Mouse (Mus musculus): ENCODE data around the gene Immp2l. TPM values are rescaled to one million over a fixed set of nuclear protein-coding genes. Genes with fewer than 3 reads are reported as not detected.
"Not testable (repeated sequence)": the region's sequence is repeated elsewhere in the genome, so short reads cannot be mapped to it uniquely, and the experiment has no call there.

Gene Immp2l
- polyA plus RNA-seq, 1 experiment from 2014 or later: 8.1 TPM

GRCm38 (mm10) chr12:41763396-41763795, 739.5 kb downstream of the Immp2l start:
- Histone ChIP-seq H3K9ac (ENCODE audit: low read length) (no peak overlapping the region), H3K27me3 (ENCODE audit: control insufficient read depth, insufficient read depth, low read length) (no peaks in the 10 kb centered on the region), H3K4me2 (ENCODE audit: low read depth, severe bottlenecking) (no peak overlapping the region), H3K36me3 (ENCODE audit: control insufficient read depth, insufficient read depth, low read length) (no peaks in the 10 kb centered on the region), H3K27ac (replicated peaks; ENCODE audit: low read depth, low read length) (no peak overlapping the region), H3K4me1 (ENCODE audit: control insufficient read depth, insufficient read depth, low read length) (no peaks in the 10 kb centered on the region), H3K4me3 (ENCODE audit: low read depth, low read length) (no peak overlapping the region), H3K9me3 (ENCODE audit: control insufficient read depth, low read length) (no peaks in the 10 kb centered on the region)
- DNase-seq (ENCODE audit: low spot score) (no peak), ATAC-seq (ENCODE audit: insufficient number of reproducible peaks, low FRiP score, low TSS enrichment, low read depth) (no peak)
- WGBS: 68% methylated on average over 3 of the region's 3 CpGs

- H3K27ac ChIP-seq (replicated peaks; ENCODE audit: low read depth, low read length): no peak overlapping the region
- H3K4me2 ChIP-seq (ENCODE audit: low read depth, severe bottlenecking): no peak overlapping the region
- no peaks in the 10 kb centered on the region for H3K9me3 ChIP-seq (ENCODE audit: control insufficient read depth, low read length)
- ATAC-seq (ENCODE audit: insufficient number of reproducible peaks, low FRiP score, low TSS enrichment, low read depth) (no peak), DNase-seq (ENCODE audit: low spot score) (no peak)
- H3K4me1 ChIP-seq (ENCODE audit: control insufficient read depth, insufficient read depth, low read length): no peaks in the 10 kb centered on the region
- WGBS: 82% methylated on average over 3 of the region's 3 CpGs
- no peak overlapping the region for H3K4me3 ChIP-seq (ENCODE audit: low read depth, low read length)
- no peak overlapping the region for H3K9ac ChIP-seq (ENCODE audit: low read length)
- no peaks in the 10 kb centered on the region for H3K27me3 ChIP-seq (ENCODE audit: control insufficient read depth, insufficient read depth, low read length)
- no peaks in the 10 kb centered on the region for H3K36me3 ChIP-seq (ENCODE audit: control insufficient read depth, insufficient read depth, low read length)
Measured at GRCm38 (mm10) chr12:41773961-41774360, 750.1 kb downstream of the Immp2l start.

GRCm38 (mm10) chr12:41774623-41775323, 750.9 kb downstream of the Immp2l start:
- H3K9ac ChIP-seq (ENCODE audit: low read length): no peak overlapping the region
- H3K9me3 ChIP-seq (ENCODE audit: control insufficient read depth, low read length): no peaks in the 10 kb centered on the region
- H3K4me3 ChIP-seq (ENCODE audit: low read depth, low read length): no peak overlapping the region
- H3K4me1 ChIP-seq (ENCODE audit: control insufficient read depth, insufficient read depth, low read length): no peaks in the 10 kb centered on the region
- no peaks in the 10 kb centered on the region for H3K36me3 ChIP-seq (ENCODE audit: control insufficient read depth, insufficient read depth, low read length)
- H3K27ac ChIP-seq (replicated peaks; ENCODE audit: low read depth, low read length): no peak overlapping the region
- no peak overlapping the region for H3K4me2 ChIP-seq (ENCODE audit: low read depth, severe bottlenecking)
- no peak for DNase-seq (ENCODE audit: low spot score)
- ATAC-seq (ENCODE audit: insufficient number of reproducible peaks, low FRiP score, low TSS enrichment, low read depth): no peak
- 93% methylated on average over 5 of the region's 5 CpGs for WGBS
- no peaks in the 10 kb centered on the region for H3K27me3 ChIP-seq (ENCODE audit: control insufficient read depth, insufficient read depth, low read length)

GRCm38 (mm10) chr12:41777762-41778161, 753.9 kb downstream of the Immp2l start:
- not testable (repeated sequence) for DNase-seq (ENCODE audit: low spot score); H3K4me1 ChIP-seq (ENCODE audit: control insufficient read depth, insufficient read depth, low read length); H3K27me3 ChIP-seq (ENCODE audit: control insufficient read depth, insufficient read depth, low read length); H3K27ac ChIP-seq (replicated peaks; ENCODE audit: low read depth, low read length); H3K9ac ChIP-seq (ENCODE audit: low read length); H3K9me3 ChIP-seq (ENCODE audit: control insufficient read depth, low read length); H3K36me3 ChIP-seq (ENCODE audit: control insufficient read depth, insufficient read depth, low read length); H3K4me3 ChIP-seq (ENCODE audit: low read depth, low read length); H3K4me2 ChIP-seq (ENCODE audit: low read depth, severe bottlenecking)
- no CpG with 5 or more reads among the region's 4 CpGs for WGBS
- ATAC-seq (ENCODE audit: insufficient number of reproducible peaks, low FRiP score, low TSS enrichment, low read depth): peak; percentile 87; the same call in 1 of the 2 replicates

- H3K27me3 ChIP-seq (ENCODE audit: control insufficient read depth, insufficient read depth, low read length); H3K4me2 ChIP-seq (ENCODE audit: low read depth, severe bottlenecking); ATAC-seq (ENCODE audit: insufficient number of reproducible peaks, low FRiP score, low TSS enrichment, low read depth); H3K9ac ChIP-seq (ENCODE audit: low read length); H3K4me3 ChIP-seq (ENCODE audit: low read depth, low read length); H3K9me3 ChIP-seq (ENCODE audit: control insufficient read depth, low read length); DNase-seq (ENCODE audit: low spot score); H3K36me3 ChIP-seq (ENCODE audit: control insufficient read depth, insufficient read depth, low read length); H3K27ac ChIP-seq (replicated peaks; ENCODE audit: low read depth, low read length); H3K4me1 ChIP-seq (ENCODE audit: control insufficient read depth, insufficient read depth, low read length): not testable (repeated sequence)
- WGBS: 88% methylated on average over 1 of the region's 1 CpGs
Measured at GRCm38 (mm10) chr12:41793681-41794080, 769.8 kb downstream of the Immp2l start.

- 89% methylated on average over 6 of the region's 6 CpGs for WGBS
- H3K27me3 ChIP-seq (ENCODE audit: control insufficient read depth, insufficient read depth, low read length): no peaks in the 10 kb centered on the region
- H3K4me1 ChIP-seq (ENCODE audit: control insufficient read depth, insufficient read depth, low read length): no peaks in the 10 kb centered on the region
- no peak for DNase-seq (ENCODE audit: low spot score)
- H3K36me3 ChIP-seq (ENCODE audit: control insufficient read depth, insufficient read depth, low read length): no peaks in the 10 kb centered on the region
- ATAC-seq (ENCODE audit: insufficient number of reproducible peaks, low FRiP score, low TSS enrichment, low read depth): no peak
- H3K9ac ChIP-seq (ENCODE audit: low read length): no peak overlapping the region
- H3K9me3 ChIP-seq (ENCODE audit: control insufficient read depth, low read length): no peaks in the 10 kb centered on the region
- H3K4me3 ChIP-seq (ENCODE audit: low read depth, low read length): no peak overlapping the region
- H3K27ac ChIP-seq (replicated peaks; ENCODE audit: low read depth, low read length): no peak overlapping the region
- no peak overlapping the region for H3K4me2 ChIP-seq (ENCODE audit: low read depth, severe bottlenecking)
Measured at GRCm38 (mm10) chr12:41829517-41829916, 805.6 kb downstream of the Immp2l start.

GRCm38 (mm10) chr12:41831731-41832130, 807.8 kb downstream of the Immp2l start:
- no peaks in the 10 kb centered on the region for H3K36me3 ChIP-seq (ENCODE audit: control insufficient read depth, insufficient read depth, low read length)
- 78% methylated on average over 7 of the region's 7 CpGs for WGBS
- DNase-seq (ENCODE audit: low spot score) (no peak), ATAC-seq (ENCODE audit: insufficient number of reproducible peaks, low FRiP score, low TSS enrichment, low read depth) (no peak)
- H3K4me3 ChIP-seq (ENCODE audit: low read depth, low read length): no peak overlapping the region
- no peaks in the 10 kb centered on the region for H3K9me3 ChIP-seq (ENCODE audit: control insufficient read depth, low read length)
- no peaks in the 10 kb centered on the region for H3K4me1 ChIP-seq (ENCODE audit: control insufficient read depth, insufficient read depth, low read length)
- H3K27me3 ChIP-seq (ENCODE audit: control insufficient read depth, insufficient read depth, low read length): no peaks in the 10 kb centered on the region
- no peak overlapping the region for H3K4me2 ChIP-seq (ENCODE audit: low read depth, severe bottlenecking)
- H3K9ac ChIP-seq (ENCODE audit: low read length): no peak overlapping the region
- no peak overlapping the region for H3K27ac ChIP-seq (replicated peaks; ENCODE audit: low read depth, low read length)

- H3K4me1 ChIP-seq (ENCODE audit: control insufficient read depth, insufficient read depth, low read length): no peaks in the 10 kb centered on the region
- DNase-seq (ENCODE audit: low spot score): no peak
- H3K27me3 ChIP-seq (ENCODE audit: control insufficient read depth, insufficient read depth, low read length): no peaks in the 10 kb centered on the region
- no peak overlapping the region for H3K27ac ChIP-seq (replicated peaks; ENCODE audit: low read depth, low read length)
- no peaks in the 10 kb centered on the region for H3K9me3 ChIP-seq (ENCODE audit: control insufficient read depth, low read length)
- no peaks in the 10 kb centered on the region for H3K36me3 ChIP-seq (ENCODE audit: control insufficient read depth, insufficient read depth, low read length)
- no peak overlapping the region for H3K9ac ChIP-seq (ENCODE audit: low read length)
- ATAC-seq (ENCODE audit: insufficient number of reproducible peaks, low FRiP score, low TSS enrichment, low read depth): no peak
- H3K4me2 ChIP-seq (ENCODE audit: low read depth, severe bottlenecking): no peak overlapping the region
- 81% methylated on average over 2 of the region's 2 CpGs for WGBS
- H3K4me3 ChIP-seq (ENCODE audit: low read depth, low read length): no peak overlapping the region
Measured at GRCm38 (mm10) chr12:41834646-41835045, 810.8 kb downstream of the Immp2l start.

GRCm38 (mm10) chr12:41838334-41838847, 814.5 kb downstream of the Immp2l start:
- H3K4me3 ChIP-seq (ENCODE audit: low read depth, low read length): no peak overlapping the region
- no peak for ATAC-seq (ENCODE audit: insufficient number of reproducible peaks, low FRiP score, low TSS enrichment, low read depth)
- H3K9me3 ChIP-seq (ENCODE audit: control insufficient read depth, low read length): no peaks in the 10 kb centered on the region
- no peaks in the 10 kb centered on the region for H3K4me1 ChIP-seq (ENCODE audit: control insufficient read depth, insufficient read depth, low read length)
- H3K9ac ChIP-seq (ENCODE audit: low read length): no peak overlapping the region
- WGBS: 77% methylated on average over 6 of the region's 6 CpGs
- no peak overlapping the region for H3K27ac ChIP-seq (replicated peaks; ENCODE audit: low read depth, low read length)
- no peaks in the 10 kb centered on the region for H3K36me3 ChIP-seq (ENCODE audit: control insufficient read depth, insufficient read depth, low read length)
- H3K27me3 ChIP-seq (ENCODE audit: control insufficient read depth, insufficient read depth, low read length): no peaks in the 10 kb centered on the region
- no peak overlapping the region for H3K4me2 ChIP-seq (ENCODE audit: low read depth, severe bottlenecking)
- no peak for DNase-seq (ENCODE audit: low spot score)

Measured in limb, embryonic 11.5 days (tissue).